Mouse (Mus musculus): ENCODE measurements at regions not wholly inside any gene's neighbourhood (a gene's known extent, or its start where the extent isn't known, plus 50 kb on each side); places are given as distances from the start of the nearest gene placed in this dataset.

GRCm38 (mm10) chr10:5981433-5981832 lies 59.2 kb upstream of the Rgs17 start:
- TF ChIP-seq CTCF (IDR thresholded peaks at IDR 0.05; ENCODE audit: low read depth, low read length) (no peak), POLR2A (IDR thresholded peaks at IDR 0.05; ENCODE audit: extremely low read depth, insufficient read depth, low read length) (no peak)
